Mouse (Mus musculus) mouse embryonic stem cell (cell line): ENCODE results near the gene Sncg.

Experiments
- in situ Hi-C, 2 experiments: fragments of 300-500 bp; cut with MboI; formaldehyde crosslinking; loops; 1 replicate in 1 of 2; 3 replicates in 1 of 2; pipeline ENCODE4 v1.14.3; 2019 to 2020; ENCODE audit warnings: low sequenced_read_pairs in 2 of 2, low pct_unique_long_range_greater_than_20kb in 1 of 2, mixed read lengths in 1 of 2; ENCODE audit not compliant: unreplicated experiment in 1 of 2

Sncg gene

GRCm38 (mm10) chr14:34352523-34352922 is 22.1 kb downstream of the Sncg start:
- in situ Hi-C loops = no loop called here

GRCm38 (mm10) chr14:34351660-34352059 is 22.9 kb downstream of the Sncg start:
- in situ Hi-C loops = no loop called here

GRCm38 (mm10) chr14:34349007-34349406 is 25.6 kb downstream of the Sncg start:
- in situ Hi-C loops = loop anchor here in 1 of 2 experiments (25.0 kb wide), 1 partner anchor 388 kb away; no protein-coding TSS in a partner anchor

GRCm38 (mm10) chr14:34348301-34348700 is 26.3 kb downstream of the Sncg start:
- in situ Hi-C loops = loop anchor here in 1 of 2 experiments (25.0 kb wide), 1 partner anchor 389 kb away; no protein-coding TSS in a partner anchor

GRCm38 (mm10) chr14:34347084-34347483 is 27.5 kb downstream of the Sncg start:
- in situ Hi-C loops = loop anchor here in 1 of 2 experiments (25.0 kb wide), 1 partner anchor 390 kb away; no protein-coding TSS in a partner anchor

- in situ Hi-C loops = loop anchor here in 1 of 2 experiments (25.0 kb wide), 1 partner anchor 391 kb away; no protein-coding TSS in a partner anchor
Observed at GRCm38 (mm10) chr14:34345771-34346566, 28.6 kb downstream of the Sncg start.

- in situ Hi-C loops = loop anchor here in 1 of 2 experiments (25.0 kb wide), 1 partner anchor 393 kb away; no protein-coding TSS in a partner anchor
Observed at GRCm38 (mm10) chr14:34344361-34344760, 30.2 kb downstream of the Sncg start.

GRCm38 (mm10) chr14:34343078-34343477 is 31.5 kb downstream of the Sncg start:
- in situ Hi-C loops = loop anchor here in 1 of 2 experiments (25.0 kb wide), 1 partner anchor 394 kb away; no protein-coding TSS in a partner anchor

- in situ Hi-C loops = loop anchor here in 1 of 2 experiments (25.0 kb wide), 1 partner anchor 395 kb away; no protein-coding TSS in a partner anchor
Observed at GRCm38 (mm10) chr14:34341993-34342392, 32.6 kb downstream of the Sncg start.

GRCm38 (mm10) chr14:34339446-34339845 is 35.1 kb downstream of the Sncg start:
- in situ Hi-C loops = loop anchor here in 1 of 2 experiments (25.0 kb wide), 1 partner anchor 398 kb away; no protein-coding TSS in a partner anchor

- in situ Hi-C loops = loop anchor here in 1 of 2 experiments (25.0 kb wide), 1 partner anchor 405 kb away; no protein-coding TSS in a partner anchor
Observed at GRCm38 (mm10) chr14:34332476-34332875, 42.1 kb downstream of the Sncg start.

GRCm38 (mm10) chr14:34331886-34332285 is 42.7 kb downstream of the Sncg start:
- in situ Hi-C loops = loop anchor here in 1 of 2 experiments (25.0 kb wide), 1 partner anchor 405 kb away; no protein-coding TSS in a partner anchor

- in situ Hi-C loops = loop anchor here in 1 of 2 experiments (25.0 kb wide), 1 partner anchor 407 kb away; no protein-coding TSS in a partner anchor
Observed at GRCm38 (mm10) chr14:34330657-34331158, 43.9 kb downstream of the Sncg start.

- in situ Hi-C loops = loop anchor here in 1 of 2 experiments (25.0 kb wide), 1 partner anchor 410 kb away; no protein-coding TSS in a partner anchor
Observed at GRCm38 (mm10) chr14:34327618-34328017, 47.0 kb downstream of the Sncg start.

- in situ Hi-C loops = loop anchor here in 1 of 2 experiments (25.0 kb wide), 1 partner anchor 411 kb away; no protein-coding TSS in a partner anchor
Observed at GRCm38 (mm10) chr14:34326606-34327005, 48.0 kb downstream of the Sncg start.

- in situ Hi-C loops = no loop called here
Observed at GRCm38 (mm10) chr14:34323576-34324085, 51.0 kb downstream of the Sncg start.
